Mouse (Mus musculus) thymus, adult 2 months (tissue): ENCODE data around the gene Gm11214. TPM values are rescaled to one million over a fixed set of nuclear protein-coding genes. Genes with fewer than 3 reads are reported as not detected.

ENCODE experiments used
- DNase-seq: peaks from one replicate; pipeline ENCODE4 v3.0.0; 2021
- H3K27ac ChIP-seq: fragments of 200-500 bp; 2 replicates; pipeline ENCODE4 v1.5.1; 2012; ENCODE audit warnings: low read length, control low read depth; ENCODE audit not compliant: control insufficient read depth, insufficient read depth
- H3K27me3 ChIP-seq: fragments of 200-500 bp; 2 replicates; pipeline ENCODE4 v1.6.1; 2012; ENCODE audit warnings: mild to moderate bottlenecking, low read length, moderate library complexity, mixed read lengths; ENCODE audit not compliant: control insufficient read depth, insufficient read depth
- H3K36me3 ChIP-seq: fragments of 200-500 bp; 2 replicates; pipeline ENCODE4 v1.6.1; 2012; ENCODE audit warnings: mild to moderate bottlenecking, low read length, moderate library complexity; ENCODE audit not compliant: control insufficient read depth, insufficient read depth
- H3K4me1 ChIP-seq: fragments of 200-500 bp; replicated peaks from 2 replicates; pipeline ENCODE4 v1.6.1; 2012; ENCODE audit warnings: low read length; ENCODE audit not compliant: control insufficient read depth, insufficient read depth
- H3K4me3 ChIP-seq: fragments of 200-500 bp; 2 replicates; pipeline ENCODE4 v1.5.1; 2012; ENCODE audit warnings: mild to moderate bottlenecking, low read length, control low read depth, moderate library complexity; ENCODE audit not compliant: control insufficient read depth, insufficient read depth
- CTCF ChIP-seq: fragments of 200-500 bp; IDR thresholded peaks from 2 replicates; pipeline ENCODE4 v1.5.1; 2012; ENCODE audit warnings: mild to moderate bottlenecking, control low read depth, low read length, moderate library complexity, borderline replicate concordance; ENCODE audit not compliant: control insufficient read depth, poor library complexity, insufficient read depth; ENCODE audit errors: extremely low read depth
- POLR2A ChIP-seq: fragments of 200-500 bp; IDR thresholded peaks from 2 replicates; pipeline ENCODE4 v1.6.1; 2012; ENCODE audit warnings: mild to moderate bottlenecking, low read length, control low read depth, moderate library complexity; ENCODE audit not compliant: control insufficient read depth, poor library complexity, insufficient read depth; ENCODE audit errors: extremely low read depth
- WGBS: fragments of 180-500 bp; shearing (Covaris S2); methylation state at CpG from one replicate; pipeline ENCODE4 v1.1.7; 2018; 5-methylcytosine and 5-hydroxymethylcytosine counted together
- polyA plus RNA-seq: library from polyadenylated mRNA; depleted of rRNA; stranded (reverse); fragments of >200 nt; gene quantifications from 2 replicates; pipeline ENCODE4 v1.2.3, GENCODE M21; 2012

The Gm11214 gene
- polyA plus RNA-seq, 1 experiment, result not detected

- no peak for DNase-seq
- H3K27me3 ChIP-seq, result no peaks in the 10 kb centered on the region
- no peaks in the 10 kb centered on the region for H3K36me3 ChIP-seq
- TF ChIP-seq CTCF (no peak), POLR2A (no peak)
- no peak overlapping the region for H3K27ac ChIP-seq
- 0 out of 2 replicates have a peak, but pooled peaks cover 4% of the 10 kb centered on the region for H3K4me1 ChIP-seq
- no peak overlapping the region for H3K4me3 ChIP-seq
- WGBS, result 69% methylated on average over 4 of the region's 4 CpGs
These were observed 39.0 kb upstream of the Gm11214 start for GRCm38 (mm10) chr4:63702006-63702704.

GRCm38 (mm10) chr4:63699749-63700148, 36.6 kb upstream of the Gm11214 start:
- no peak overlapping the region for H3K27ac ChIP-seq
- H3K27me3 ChIP-seq, result no peaks in the 10 kb centered on the region
- H3K4me1 ChIP-seq, result 0 out of 2 replicates have a peak, but pooled peaks cover 2% of the 10 kb centered on the region
- H3K36me3 ChIP-seq, result no peaks in the 10 kb centered on the region
- no peak overlapping the region for H3K4me3 ChIP-seq
- WGBS, result 45% methylated on average over 3 of the region's 3 CpGs
- no peak for DNase-seq
- TF ChIP-seq CTCF, result no peak

- WGBS, result 97% methylated on average over 4 of the region's 4 CpGs
These were observed 33.7 kb upstream of the Gm11214 start for GRCm38 (mm10) chr4:63696921-63697320.

GRCm38 (mm10) chr4:63692351-63692750, 29.2 kb upstream of the Gm11214 start:
- H3K27ac ChIP-seq, result no peak overlapping the region
- H3K4me3 ChIP-seq, result no peak overlapping the region
- no peak for DNase-seq
- H3K27me3 ChIP-seq, result no peaks in the 10 kb centered on the region
- no peaks in the 10 kb centered on the region for H3K4me1 ChIP-seq
- no peaks in the 10 kb centered on the region for H3K36me3 ChIP-seq
- TF ChIP-seq CTCF, result no peak
- TF ChIP-seq POLR2A, result no peak

More at GRCm38 (mm10) chr4:63696921-63697320, 33.7 kb upstream of the Gm11214 start:
- Histone ChIP-seq H3K4me3 (no peak overlapping the region), H3K27me3 (no peaks in the 10 kb centered on the region), H3K4me1 (no peaks in the 10 kb centered on the region), H3K36me3 (no peaks in the 10 kb centered on the region), H3K27ac (no peak overlapping the region)
- TF ChIP-seq POLR2A (no peak), CTCF (no peak)
- no peak for DNase-seq

GRCm38 (mm10) chr4:63687429-63687828, 24.2 kb upstream of the Gm11214 start:
- Histone ChIP-seq H3K27ac (no peak overlapping the region), H3K27me3 (no peaks in the 10 kb centered on the region), H3K4me3 (no peak overlapping the region), H3K4me1 (no peaks in the 10 kb centered on the region), H3K36me3 (no peaks in the 10 kb centered on the region)
- no peak for DNase-seq
- no peak for TF ChIP-seq POLR2A
- no peak for TF ChIP-seq CTCF
- 95% methylated on average over 8 of the region's 8 CpGs for WGBS

GRCm38 (mm10) chr4:63686157-63686556, 23.0 kb upstream of the Gm11214 start:
- Histone ChIP-seq H3K36me3 (no peaks in the 10 kb centered on the region), H3K27ac (no peak overlapping the region), H3K4me1 (no peaks in the 10 kb centered on the region), H3K27me3 (no peaks in the 10 kb centered on the region), H3K4me3 (no peak overlapping the region)
- DNase-seq, result peak; percentile 29
- TF ChIP-seq CTCF (no peak), POLR2A (no peak)

GRCm38 (mm10) chr4:63685253-63685525, 22.0 kb upstream of the Gm11214 start:
- no peak for DNase-seq

More at GRCm38 (mm10) chr4:63685253-63685525, 22.0 kb upstream of the Gm11214 start:
- 90% methylated on average over 4 of the region's 4 CpGs for WGBS
- Histone ChIP-seq H3K4me3 (no peak overlapping the region), H3K36me3 (no peaks in the 10 kb centered on the region), H3K27me3 (no peaks in the 10 kb centered on the region), H3K27ac (no peak overlapping the region), H3K4me1 (no peaks in the 10 kb centered on the region)
- TF ChIP-seq CTCF (no peak), POLR2A (no peak)
